Mouse (Mus musculus): ENCODE measurements at regions not wholly inside any gene's neighbourhood (a gene's known extent, or its start where the extent isn't known, plus 50 kb on each side); places are given as distances from the start of the nearest gene placed in this dataset.

GRCm38 (mm10) chr14:58390741-58391140 is 320.4 kb downstream of the Fgf9 start:
- DNase-seq (ENCODE audit: low spot score) (peak; percentile 10), ATAC-seq (no peak)
- no peak overlapping the region for H3K4me2 ChIP-seq (ENCODE audit: low read depth, low read length)
- no peak overlapping the region for H3K9ac ChIP-seq (replicated peaks; ENCODE audit: low read length)
- 88% methylated on average over 2 of the region's 2 CpGs for WGBS
- H3K27ac ChIP-seq: no peak overlapping the region
- no peak overlapping the region for H3K4me3 ChIP-seq (ENCODE audit: low read length)
- no peaks in the 10 kb centered on the region for H3K27me3 ChIP-seq (ENCODE audit: insufficient read depth, low read length)
- no peaks in the 10 kb centered on the region for H3K36me3 ChIP-seq (ENCODE audit: insufficient read depth, low read length)
- H3K9me3 ChIP-seq (ENCODE audit: low read length): no peaks in the 10 kb centered on the region
- no peaks in the 10 kb centered on the region for H3K4me1 ChIP-seq (ENCODE audit: insufficient read depth, low read length)
- no peak for TF ChIP-seq CTCF (IDR thresholded peaks at IDR 0.05; ENCODE audit: low read depth)

- ATAC-seq (no peak), DNase-seq (ENCODE audit: low spot score) (no peak)
- Histone ChIP-seq H3K9ac (replicated peaks; ENCODE audit: low read length) (no peak overlapping the region), H3K9me3 (ENCODE audit: low read length) (no peaks in the 10 kb centered on the region), H3K4me1 (ENCODE audit: insufficient read depth, low read length) (no peaks in the 10 kb centered on the region), H3K27me3 (ENCODE audit: insufficient read depth, low read length) (no peaks in the 10 kb centered on the region), H3K4me3 (ENCODE audit: low read length) (no peak overlapping the region), H3K4me2 (ENCODE audit: low read depth, low read length) (no peak overlapping the region), H3K36me3 (ENCODE audit: insufficient read depth, low read length) (no peaks in the 10 kb centered on the region), H3K27ac (no peak overlapping the region)
- TF ChIP-seq CTCF (IDR thresholded peaks at IDR 0.05; ENCODE audit: low read depth): no peak
- 78% methylated on average over 9 of the region's 9 CpGs for WGBS
These were observed 317.1 kb downstream of the Fgf9 start for GRCm38 (mm10) chr14:58387348-58388000.

GRCm38 (mm10) chr14:58375056-58375455 is 304.7 kb downstream of the Fgf9 start:
- no peak for TF ChIP-seq CTCF (IDR thresholded peaks at IDR 0.05; ENCODE audit: low read depth)
- ATAC-seq: no peak
- H3K9me3 ChIP-seq (ENCODE audit: low read length): no peaks in the 10 kb centered on the region
- no peaks in the 10 kb centered on the region for H3K4me1 ChIP-seq (ENCODE audit: insufficient read depth, low read length)
- no peak for DNase-seq (ENCODE audit: low spot score)
- no peaks in the 10 kb centered on the region for H3K27me3 ChIP-seq (ENCODE audit: insufficient read depth, low read length)
- H3K27ac ChIP-seq: no peak overlapping the region
- H3K4me3 ChIP-seq (ENCODE audit: low read length): no peak overlapping the region
- H3K36me3 ChIP-seq (ENCODE audit: insufficient read depth, low read length): no peaks in the 10 kb centered on the region
- H3K4me2 ChIP-seq (ENCODE audit: low read depth, low read length): no peak overlapping the region
- no peak overlapping the region for H3K9ac ChIP-seq (replicated peaks; ENCODE audit: low read length)

GRCm38 (mm10) chr14:58356824-58357223 is 286.5 kb downstream of the Fgf9 start:
- no peak overlapping the region for H3K4me2 ChIP-seq (ENCODE audit: low read depth, low read length)
- DNase-seq (ENCODE audit: low spot score) (no peak), ATAC-seq (no peak)
- no peaks in the 10 kb centered on the region for H3K4me1 ChIP-seq (ENCODE audit: insufficient read depth, low read length)
- H3K9ac ChIP-seq (replicated peaks; ENCODE audit: low read length): no peak overlapping the region
- no peak overlapping the region for H3K4me3 ChIP-seq (ENCODE audit: low read length)
- H3K27me3 ChIP-seq (ENCODE audit: insufficient read depth, low read length): no peaks in the 10 kb centered on the region
- no peaks in the 10 kb centered on the region for H3K9me3 ChIP-seq (ENCODE audit: low read length)
- no peaks in the 10 kb centered on the region for H3K36me3 ChIP-seq (ENCODE audit: insufficient read depth, low read length)
- 80% methylated on average over 2 of the region's 2 CpGs for WGBS
- TF ChIP-seq CTCF (IDR thresholded peaks at IDR 0.05; ENCODE audit: low read depth): no peak
- H3K27ac ChIP-seq: no peak overlapping the region

- DNase-seq (ENCODE audit: low spot score) (no peak), ATAC-seq (no peak)
- Histone ChIP-seq H3K27me3 (ENCODE audit: insufficient read depth, low read length) (no peaks in the 10 kb centered on the region), H3K4me2 (ENCODE audit: low read depth, low read length) (no peak overlapping the region), H3K9me3 (ENCODE audit: low read length) (no peaks in the 10 kb centered on the region), H3K36me3 (ENCODE audit: insufficient read depth, low read length) (no peaks in the 10 kb centered on the region), H3K27ac (no peak overlapping the region), H3K9ac (replicated peaks; ENCODE audit: low read length) (no peak overlapping the region), H3K4me1 (ENCODE audit: insufficient read depth, low read length) (no peaks in the 10 kb centered on the region), H3K4me3 (ENCODE audit: low read length) (no peak overlapping the region)
- TF ChIP-seq CTCF (IDR thresholded peaks at IDR 0.05; ENCODE audit: low read depth): no peak
These were observed 282.6 kb downstream of the Fgf9 start for GRCm38 (mm10) chr14:58352986-58353385.

- Histone ChIP-seq H3K4me2 (ENCODE audit: low read depth, low read length) (no peak overlapping the region), H3K9me3 (ENCODE audit: low read length) (no peaks in the 10 kb centered on the region), H3K36me3 (ENCODE audit: insufficient read depth, low read length) (no peaks in the 10 kb centered on the region), H3K9ac (replicated peaks; ENCODE audit: low read length) (no peak overlapping the region), H3K27ac (no peak overlapping the region), H3K27me3 (ENCODE audit: insufficient read depth, low read length) (no peaks in the 10 kb centered on the region), H3K4me1 (ENCODE audit: insufficient read depth, low read length) (no peaks in the 10 kb centered on the region), H3K4me3 (ENCODE audit: low read length) (no peak overlapping the region)
- 75% methylated on average over 14 of the region's 14 CpGs for WGBS
- no peak for ATAC-seq
- DNase-seq (ENCODE audit: low spot score): no peak
- TF ChIP-seq CTCF (IDR thresholded peaks at IDR 0.05; ENCODE audit: low read depth): no peak
These were observed 265.8 kb downstream of the Fgf9 start for GRCm38 (mm10) chr14:58336148-58336547.

- no peaks in the 10 kb centered on the region for H3K27me3 ChIP-seq (ENCODE audit: insufficient read depth, low read length)
- H3K4me1 ChIP-seq (ENCODE audit: insufficient read depth, low read length): no peaks in the 10 kb centered on the region
- no peak for TF ChIP-seq CTCF (IDR thresholded peaks at IDR 0.05; ENCODE audit: low read depth)
- DNase-seq (ENCODE audit: low spot score) (no peak), ATAC-seq (no peak)
- WGBS: 83% methylated on average over 6 of the region's 6 CpGs
- H3K9ac ChIP-seq (replicated peaks; ENCODE audit: low read length): no peak overlapping the region
- H3K4me3 ChIP-seq (ENCODE audit: low read length): no peak overlapping the region
- no peaks in the 10 kb centered on the region for H3K36me3 ChIP-seq (ENCODE audit: insufficient read depth, low read length)
- H3K9me3 ChIP-seq (ENCODE audit: low read length): no peaks in the 10 kb centered on the region
- no peak overlapping the region for H3K4me2 ChIP-seq (ENCODE audit: low read depth, low read length)
- no peak overlapping the region for H3K27ac ChIP-seq
These were observed 252.8 kb downstream of the Fgf9 start for GRCm38 (mm10) chr14:58323164-58323563.

All from hindbrain, postnatal 0 days (tissue).